Mouse (Mus musculus): ENCODE results near the gene Sv2a.

DNA sequence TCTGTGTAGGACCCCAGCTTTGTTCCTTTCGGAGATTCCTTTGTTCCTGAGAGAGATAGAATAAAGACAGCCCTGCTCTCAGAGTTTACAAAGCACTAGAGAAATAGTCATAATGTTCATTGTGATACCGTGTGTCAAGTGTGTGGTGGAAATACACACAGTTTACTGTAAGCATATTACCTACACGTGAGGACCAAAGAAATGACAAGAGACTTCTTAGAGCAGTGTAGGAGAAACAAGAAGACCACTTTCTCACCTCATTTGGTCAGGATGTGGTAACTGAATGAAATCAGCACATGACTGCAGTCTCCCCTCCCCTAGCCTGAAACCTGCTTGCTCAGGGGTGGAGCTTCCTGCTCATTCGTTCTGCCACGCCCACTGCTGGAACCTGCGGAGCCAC, 17.2 kb downstream of the Sv2a start:
- TF ChIP-seq CTCF (IDR thresholded peaks at IDR 0.05) (no peak), POLR2A (IDR thresholded peaks at IDR 0.05; ENCODE audit: insufficient read depth, low read depth, low read length) (no peak), EP300 (IDR thresholded peaks at IDR 0.05; ENCODE audit: insufficient read depth, low read depth, low read length) (no peak)

Data from heart, adult 2 months (tissue).